Mouse (Mus musculus) frontal cortex, adult 2 months (tissue): ENCODE measurements around the gene Cul7. TPM values are rescaled to one million over a fixed set of nuclear protein-coding genes. Genes with fewer than 3 reads are reported as not detected.

Source experiments
- DNase-seq, 2 experiments: peaks; one replicate each; pipeline ENCODE4 v3.0.0; 2022; ENCODE audit warnings: low spot score in 1 of 2; ENCODE audit errors: extremely low spot score in 1 of 2
- polyA plus RNA-seq: library from polyadenylated mRNA; depleted of rRNA; stranded (reverse); fragments of >200 nt; gene quantifications from 2 replicates; pipeline ENCODE4 v1.2.3, GENCODE M21; 2012; rRNA removed

The Cul7 gene
- polyA plus RNA-seq: 33.0 and 35.2 TPM in 2 replicates

DNA sequence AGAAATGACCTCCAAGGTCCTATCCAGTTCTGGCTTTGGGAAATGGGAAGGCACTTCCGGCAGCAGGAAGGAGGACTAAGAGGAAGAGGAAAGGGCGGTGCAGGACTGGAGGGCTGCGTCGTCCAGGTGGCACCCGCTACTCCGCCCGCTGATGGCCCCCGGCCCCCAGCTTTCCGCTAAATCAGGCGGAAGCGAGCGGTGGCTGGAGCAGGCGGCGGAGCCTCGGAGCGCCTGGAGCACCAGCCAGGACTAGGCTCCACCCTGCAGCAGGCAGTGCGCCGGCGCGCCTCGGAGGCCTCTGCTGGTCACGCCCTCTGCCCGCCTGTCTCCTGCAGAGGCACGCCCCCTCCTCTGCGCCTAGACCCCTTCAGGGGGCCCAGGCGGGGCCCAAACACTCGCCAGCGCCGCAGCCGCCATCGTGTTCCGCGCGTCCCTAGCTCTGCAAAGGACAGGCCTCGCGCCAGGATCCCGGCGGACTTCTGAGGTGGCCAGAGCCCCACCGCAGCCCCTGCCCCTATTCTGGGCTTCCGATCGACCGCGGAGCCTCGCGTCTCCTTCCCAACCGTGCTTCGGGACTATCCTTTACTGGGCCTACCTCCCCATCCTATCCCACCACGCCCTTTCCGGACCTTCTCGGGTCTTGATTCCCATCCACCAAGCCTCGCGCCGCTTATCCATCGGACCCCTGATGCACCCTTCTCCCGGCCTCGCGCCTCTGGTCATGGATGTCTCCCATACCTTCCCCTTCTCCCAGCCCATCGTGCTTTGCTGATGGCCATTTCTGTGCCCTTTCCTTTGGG is at the start of gene Cul7:
Gene Cul7, plus strand, starts transcription at position 106 of the 800 bp plus-strand sequence.
- peak; percentile 85 to 91 for DNase-seq

GRCm38 (mm10) chr17:46600569-46600968 is 49.6 kb upstream of the Cul7 start:
- no peak for DNase-seq

GRCm38 (mm10) chr17:46602212-46602611 is 47.9 kb upstream of the Cul7 start:
- no peak for DNase-seq

DNA sequence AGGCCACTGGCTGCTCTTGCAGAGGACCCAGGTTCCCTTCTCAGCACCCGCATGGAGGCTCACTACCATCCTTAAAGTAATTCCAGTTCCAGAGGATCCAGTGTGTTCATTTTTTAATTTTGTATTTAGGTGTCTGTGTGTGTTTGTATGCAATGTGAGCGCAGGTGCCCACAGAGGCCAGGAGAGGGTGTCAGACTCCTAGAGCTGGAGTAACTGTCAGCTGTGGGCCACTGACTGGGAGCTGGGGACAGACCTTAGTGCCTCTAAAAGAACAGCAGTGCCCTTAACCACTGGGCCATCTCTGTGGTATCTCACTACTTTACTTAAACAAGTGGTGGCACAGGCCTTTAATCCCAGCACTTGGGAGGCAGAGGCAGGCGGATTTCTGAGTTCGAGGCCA is 46.9 kb upstream of the Cul7 start:
- DNase-seq: no peak

- no peak for DNase-seq
These were observed 45.0 kb upstream of the Cul7 start for GRCm38 (mm10) chr17:46605126-46605525.

GRCm38 (mm10) chr17:46605987-46606386 is 44.1 kb upstream of the Cul7 start:
- DNase-seq: peak; percentile 30 to 61

DNA sequence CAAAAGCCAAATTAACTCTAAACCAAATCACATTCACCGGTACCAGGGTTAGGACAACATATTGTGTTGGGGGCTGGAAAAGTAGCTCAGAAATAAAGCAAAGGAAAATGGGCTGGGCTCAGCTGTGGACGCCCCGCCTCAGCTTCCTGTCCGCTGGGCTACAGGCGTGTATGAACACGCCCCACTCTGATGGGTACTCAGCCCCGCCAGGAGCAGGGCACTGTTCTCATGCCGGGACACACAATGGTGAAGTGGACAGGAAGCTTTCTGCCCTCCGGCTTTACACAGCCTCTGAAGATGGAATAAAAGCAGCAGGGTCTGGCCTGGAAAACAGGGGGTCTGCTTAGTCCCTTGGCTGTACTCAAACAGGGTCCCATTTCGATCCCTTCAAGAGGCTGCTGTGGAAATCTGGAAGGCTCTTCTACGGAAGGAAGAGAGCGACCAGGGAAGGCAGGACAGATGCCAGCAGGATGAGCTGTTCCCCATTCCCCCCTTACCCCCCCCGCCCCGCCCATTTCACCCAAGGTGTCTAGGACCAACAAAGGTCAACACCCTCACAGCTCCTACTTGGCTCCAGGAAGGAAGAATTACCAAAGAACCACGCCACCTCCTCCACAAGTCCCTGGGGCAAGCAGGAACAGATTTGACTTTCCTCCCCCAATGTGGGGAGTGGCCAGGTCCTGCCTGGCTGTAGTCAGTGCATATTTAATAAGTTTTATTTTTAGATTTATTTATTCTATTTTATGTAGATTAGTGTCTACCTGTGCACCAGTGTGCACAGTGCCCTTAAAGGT is 40.2 kb upstream of the Cul7 start:
- no peak for DNase-seq

- no peak for DNase-seq
These were observed 38.8 kb upstream of the Cul7 start for GRCm38 (mm10) chr17:46611316-46611715.

DNA sequence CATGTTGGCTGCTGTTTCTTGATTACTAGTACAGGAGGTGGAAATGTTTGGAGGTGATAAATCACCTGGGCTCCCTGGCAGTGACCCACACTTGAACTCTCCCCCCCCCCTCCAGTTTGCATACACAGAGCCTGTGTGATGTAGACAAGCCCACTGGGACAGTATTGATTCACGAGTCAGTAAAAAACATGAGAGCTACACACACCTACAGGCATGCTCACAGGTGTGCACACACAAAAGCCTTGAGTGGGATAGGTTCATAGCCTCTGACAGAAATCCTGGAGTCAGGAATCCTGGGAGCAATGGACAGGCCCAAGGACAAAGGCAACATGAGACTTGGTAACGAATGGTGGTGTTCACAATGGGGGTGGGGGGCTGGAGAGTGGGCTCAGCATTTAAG is 37.9 kb upstream of the Cul7 start:
- no peak for DNase-seq

DNA sequence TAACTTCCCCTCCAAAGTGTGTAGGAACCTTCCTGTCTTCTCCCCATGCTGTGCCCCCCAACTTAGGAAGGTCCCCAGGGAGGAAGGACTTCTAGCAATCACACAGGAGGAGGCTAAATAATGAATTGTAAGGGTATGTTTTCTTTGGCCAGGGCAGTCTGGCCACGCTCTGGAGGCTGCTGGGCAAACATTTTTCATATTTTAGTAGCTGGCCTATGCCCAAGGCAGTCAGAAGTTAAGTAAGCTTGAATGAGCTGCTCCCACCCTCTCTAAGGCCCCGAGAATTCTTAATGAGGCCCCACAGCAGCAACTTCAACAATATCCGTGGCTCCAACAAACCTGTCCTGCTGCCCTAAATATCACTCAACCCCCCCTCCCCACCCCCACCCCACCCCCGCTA is 37.3 kb upstream of the Cul7 start:
- DNase-seq: no peak

DNA sequence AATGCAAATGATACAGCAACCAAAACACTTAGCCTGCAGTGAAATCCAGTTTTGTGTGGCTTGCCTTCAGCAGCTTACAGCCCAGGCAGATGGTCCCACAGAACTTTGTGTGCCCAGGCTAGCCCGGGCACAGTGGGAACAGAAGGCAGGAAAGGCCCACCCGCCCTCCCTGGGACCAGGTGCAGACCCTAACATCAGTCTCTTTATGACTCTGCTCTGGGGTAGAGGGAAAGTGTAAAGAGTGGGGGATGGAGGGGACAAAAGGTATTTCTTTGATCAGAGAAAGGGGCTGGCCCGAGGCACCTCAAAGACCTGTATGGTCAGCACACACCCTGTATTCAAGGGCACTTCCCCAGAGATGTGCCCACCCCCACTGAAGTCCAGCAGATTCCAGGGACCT is 36.9 kb upstream of the Cul7 start:
- no peak for DNase-seq

GRCm38 (mm10) chr17:46617799-46618198 is 32.3 kb upstream of the Cul7 start:
- DNase-seq: no peak

DNA sequence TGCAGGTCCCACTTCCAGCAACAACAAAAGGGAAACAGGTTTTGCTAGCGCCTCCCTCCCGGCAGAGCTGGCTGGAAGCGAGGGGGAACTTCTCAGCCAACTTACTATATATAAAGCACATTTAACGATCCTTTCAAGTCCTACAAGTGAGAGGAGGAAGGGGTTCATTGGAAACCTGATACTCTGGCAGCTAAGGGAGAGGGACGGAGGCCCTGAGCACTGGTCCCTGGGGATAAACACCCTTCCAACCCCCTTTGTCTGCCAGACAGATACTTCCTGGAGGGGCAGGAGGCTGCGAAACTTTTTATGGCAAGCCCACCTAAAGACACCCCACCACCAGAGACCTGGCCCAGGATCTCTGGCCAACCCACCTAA is 31.8 kb upstream of the Cul7 start:
- no peak for DNase-seq

- DNase-seq: no peak
These were observed 31.1 kb upstream of the Cul7 start for GRCm38 (mm10) chr17:46618769-46619682.

GRCm38 (mm10) chr17:46619683-46620357 is 30.3 kb upstream of the Cul7 start:
- DNase-seq: no peak

- DNase-seq: peak in 1 of 2 experiments; percentile 72
These were observed 28.8 kb upstream of the Cul7 start for GRCm38 (mm10) chr17:46621324-46621723.

GRCm38 (mm10) chr17:46622269-46622668 is 27.9 kb upstream of the Cul7 start:
- DNase-seq: no peak

GRCm38 (mm10) chr17:46623819-46624557 is 26.1 kb upstream of the Cul7 start:
- no peak for DNase-seq

- no peak for DNase-seq
These were observed 25.5 kb upstream of the Cul7 start for GRCm38 (mm10) chr17:46624598-46624997.

- no peak for DNase-seq
These were observed 22.7 kb upstream of the Cul7 start for GRCm38 (mm10) chr17:46627409-46627808.
